Mouse (Mus musculus) neural tube, embryonic 11.5 days (tissue): ENCODE measurements around the gene Prkcd. TPM values are rescaled to one million over a fixed set of nuclear protein-coding genes. Genes with fewer than 3 reads are reported as not detected.

Source experiments
- ATAC-seq: fragments of 200-750 bp; cut with Nextera tagmentation; 2 replicates; pipeline ENCODE4 v1.8.0; 2017; ENCODE audit warnings: moderate number of reproducible peaks, mild to moderate bottlenecking, moderate TSS enrichment, moderate library complexity; ENCODE audit not compliant: insufficient read depth, low FRiP score, low TSS enrichment
- DNase-seq: peaks from one replicate; pipeline ENCODE4 v3.0.0-alpha.2; 2015; ENCODE audit warnings: low spot score
- H3K27ac ChIP-seq: fragments of 300-500 bp; sonication (generic); 2 replicates; pipeline ENCODE4 v1.5.1; 2014; ENCODE audit warnings: low read depth, mild to moderate bottlenecking, low read length
- H3K27me3 ChIP-seq: fragments of 300-500 bp; sonication (generic); 2 replicates; pipeline ENCODE4 v1.6.1; 2014; ENCODE audit warnings: mild to moderate bottlenecking, low read length, mixed read lengths; ENCODE audit not compliant: control insufficient read depth, insufficient read depth
- H3K36me3 ChIP-seq: fragments of 300-500 bp; sonication (generic); 2 replicates; pipeline ENCODE4 v1.6.1; 2014; ENCODE audit warnings: mild to moderate bottlenecking, low read length, moderate library complexity, mixed read lengths; ENCODE audit not compliant: control insufficient read depth, insufficient read depth
- H3K4me1 ChIP-seq: fragments of 300-500 bp; sonication (generic); 2 replicates; pipeline ENCODE4 v1.6.1; 2014; ENCODE audit warnings: low read length, mixed read lengths; ENCODE audit not compliant: control insufficient read depth, insufficient read depth
- H3K4me2 ChIP-seq: fragments of 300-500 bp; sonication (generic); 2 replicates; pipeline ENCODE4 v1.6.1; 2014; ENCODE audit warnings: low read depth, mild to moderate bottlenecking, moderate library complexity
- H3K4me3 ChIP-seq: fragments of 300-500 bp; sonication (generic); 2 replicates; pipeline ENCODE4 v1.5.1; 2014; ENCODE audit warnings: low read depth, low read length
- H3K9ac ChIP-seq: fragments of 300-500 bp; sonication (generic); 2 replicates; pipeline ENCODE4 v1.6.1; 2014; ENCODE audit warnings: mild to moderate bottlenecking, low read length
- H3K9me3 ChIP-seq: fragments of 300-500 bp; sonication (generic); 2 replicates; pipeline ENCODE4 v1.6.1; 2016; ENCODE audit warnings: low read length; ENCODE audit not compliant: control insufficient read depth
- WGBS: fragments of 180-500 bp; shearing (Covaris S2); extraction: QIAGEN DNeasy Blood & Tissue Kit; methylation state at CpG from one replicate; pipeline ENCODE4 v1.1.7; 2014; 5-methylcytosine and 5-hydroxymethylcytosine counted together
- microRNA-seq: library from miRNA; unstranded; fragments of <30 nt; microRNA quantifications from one replicate; pipeline ENCODE4, GENCODE M21; 2016
- polyA plus RNA-seq: library from polyadenylated mRNA; unstranded; fragments of >200 nt; fragmentation: Nextera tagmentation; extraction: Ambion mirVana; gene quantifications from 2 replicates; pipeline ENCODE4 v1.2.1, GENCODE M21; 2014

Gene Prkcd
- polyA plus RNA-seq, 1 experiment from 2014 or later: 36.4 TPM

- Histone ChIP-seq H3K36me3 (no peaks in the 10 kb centered on the region; the same call in 1 of the 2 replicates), H3K4me3 (no peak overlapping the region), H3K4me1 (peaks cover 29% of the 10 kb centered on the region), H3K9me3 (no peaks in the 10 kb centered on the region), H3K9ac (no peak overlapping the region), H3K27me3 (no peaks in the 10 kb centered on the region), H3K4me2 (peak overlapping the region; percentile 91; the same call in 1 of the 2 replicates), H3K27ac (no peak overlapping the region)
- DNase-seq (no peak), ATAC-seq (no peak)
- WGBS: 87% methylated on average over 5 of the region's 5 CpGs
Measured at GRCm38 (mm10) chr14:30551509-30551908, 74.5 kb downstream of the Prkcd start.

- Histone ChIP-seq H3K4me2 (peak overlapping the region; percentile 91), H3K27ac (no peak overlapping the region), H3K36me3 (no peaks in the 10 kb centered on the region; the same call in 1 of the 2 replicates), H3K4me3 (peak overlapping the region; percentile 75), H3K27me3 (no peaks in the 10 kb centered on the region), H3K9me3 (no peaks in the 10 kb centered on the region), H3K9ac (peak overlapping the region; percentile 90), H3K4me1 (peaks cover 29% of the 10 kb centered on the region)
- DNase-seq (no peak), ATAC-seq (no peak)
- 45% methylated on average over 8 of the region's 8 CpGs for WGBS
Measured at GRCm38 (mm10) chr14:30550232-30551070, 75.6 kb downstream of the Prkcd start.

- under 1% methylated on average over 10 of the region's 10 CpGs for WGBS
- ATAC-seq: peak; percentile 17; the same call in 1 of the 2 replicates
- DNase-seq: no peak
Measured at GRCm38 (mm10) chr14:30549777-30550149, 76.2 kb downstream of the Prkcd start.

GRCm38 (mm10) chr14:30548965-30549776, 76.8 kb downstream of the Prkcd start:
- peak; percentile 98 for DNase-seq
- peak; percentile 92 for ATAC-seq
- under 1% methylated on average over 62 of the region's 69 CpGs for WGBS
- Histone ChIP-seq H3K27ac (peak overlapping the region; percentile 89), H3K9me3 (no peaks in the 10 kb centered on the region), H3K36me3 (no peaks in the 10 kb centered on the region; the same call in 1 of the 2 replicates), H3K4me2 (peak overlapping the region; percentile 91), H3K4me1 (peaks cover 29% of the 10 kb centered on the region), H3K9ac (peak overlapping the region; percentile 90), H3K4me3 (peak overlapping the region; percentile 75), H3K27me3 (no peaks in the 10 kb centered on the region)

More at GRCm38 (mm10) chr14:30549777-30550149, 76.2 kb downstream of the Prkcd start:
- Histone ChIP-seq H3K9me3 (no peaks in the 10 kb centered on the region), H3K4me1 (peaks cover 29% of the 10 kb centered on the region), H3K4me2 (peak overlapping the region; percentile 91), H3K4me3 (peak overlapping the region; percentile 75), H3K9ac (peak overlapping the region; percentile 90), H3K27ac (peak overlapping the region; percentile 89; the same call in 1 of the 2 replicates), H3K27me3 (no peaks in the 10 kb centered on the region), H3K36me3 (no peaks in the 10 kb centered on the region; the same call in 1 of the 2 replicates)

- Histone ChIP-seq H3K9me3 (no peaks in the 10 kb centered on the region), H3K27ac (peak within 1 kb of the TSS; percentile 89), H3K4me1 (peaks cover 29% of the 10 kb centered on the region), H3K4me3 (peak within 1 kb of the TSS; percentile 75), H3K9ac (peak within 1 kb of the TSS; percentile 90), H3K27me3 (no peaks in the 10 kb centered on the region), H3K36me3 (no peaks in the 10 kb centered on the region; the same call in 1 of the 2 replicates), H3K4me2 (peak within 1 kb of the TSS; percentile 91)
- DNase-seq (peak; percentile 21), ATAC-seq (peak; percentile 10; the same call in 1 of the 2 replicates)
- WGBS: 22% methylated on average over 8 of the region's 8 CpGs
Measured at GRCm38 (mm10) chr14:30548131-30548720, 77.8 kb downstream of the Prkcd start, which contains the start of gene Tkt. Gene Tkt, plus strand, starts transcription at chr14:30548359.

Small RNA genes within 50 kb of the gene (microRNA-seq; reads per million reads assigned to microRNA genes)
- 2.1 reads per million for gene Mir3076

Other genes with a start within 250 kb of the Prkcd start
- 34.9 and 35.0 TPM in 2 replicates for gene Dcp1a, start 146.7 kb downstream of the Prkcd start, polyA plus RNA-seq
- gene Cacna1d, start 134.8 kb downstream of the Prkcd start, polyA plus RNA-seq: 0.96 and 1.4 TPM in 2 replicates
- 128 and 158 TPM in 2 replicates for gene Tkt, start 77.9 kb downstream of the Prkcd start, polyA plus RNA-seq
- gene Rft1, start 28.1 kb upstream of the Prkcd start, polyA plus RNA-seq: 11.6 and 11.7 TPM in 2 replicates
- gene Sfmbt1, start 88.6 kb upstream of the Prkcd start, polyA plus RNA-seq: 19.3 and 19.5 TPM in 2 replicates
- 26.7 and 31.2 TPM in 2 replicates for gene Tmem110, start 199.4 kb upstream of the Prkcd start, polyA plus RNA-seq